Mouse (Mus musculus) cerebellum, adult 11 months (tissue): ENCODE data around the gene Lrrfip1.

ENCODE experiments used
- DNase-seq: peaks from one replicate; pipeline ENCODE4 v3.0.0; 2022

Lrrfip1 gene

GRCm38 (mm10) chr1:91057311-91058245 is 59.0 kb downstream of the Lrrfip1 start:
- no peak for DNase-seq

DNA sequence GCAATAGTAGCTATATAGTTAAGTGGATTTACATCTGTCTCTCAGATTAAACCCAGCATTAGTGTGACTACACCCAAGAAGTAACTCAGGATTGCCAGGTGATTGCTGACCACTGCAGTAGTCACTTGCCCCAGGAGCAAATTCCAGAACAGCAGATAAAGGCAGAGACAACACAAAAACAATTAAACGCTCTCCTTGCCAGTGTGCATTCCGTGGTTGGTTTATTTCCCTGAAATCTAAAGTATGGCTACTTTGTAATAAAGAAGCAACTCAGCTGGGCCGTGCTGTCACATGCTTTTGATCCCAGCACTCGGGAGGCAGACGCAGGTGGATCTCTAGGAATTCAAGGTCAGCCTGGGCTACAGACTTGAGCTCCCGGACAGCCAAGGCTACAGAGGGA is 59.7 kb downstream of the Lrrfip1 start:
- DNase-seq: no peak

- DNase-seq: no peak
Measured at GRCm38 (mm10) chr1:91059792-91060604, 61.5 kb downstream of the Lrrfip1 start.

DNA sequence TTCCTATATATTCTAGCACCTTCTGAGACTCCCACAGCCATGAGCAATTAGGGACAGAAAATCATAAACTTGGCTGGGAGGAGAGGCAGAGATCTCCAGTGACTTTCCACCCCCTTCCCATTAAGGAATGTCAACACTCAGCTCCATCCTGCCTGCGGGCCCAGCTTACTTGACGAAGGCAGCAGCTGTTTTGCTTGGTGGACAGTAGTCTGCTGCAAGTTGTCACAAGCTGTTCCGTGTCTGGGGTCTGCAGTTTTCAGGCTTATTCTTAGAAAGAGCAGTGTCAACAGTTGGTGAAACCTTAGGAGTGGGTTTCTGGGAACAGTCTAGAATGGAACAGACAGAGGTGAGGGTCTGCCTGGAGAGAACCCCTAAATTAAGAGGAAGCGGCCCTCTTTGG is 62.6 kb downstream of the Lrrfip1 start:
- no peak for DNase-seq

GRCm38 (mm10) chr1:91062363-91062762 is 63.8 kb downstream of the Lrrfip1 start:
- DNase-seq: no peak

- no peak for DNase-seq
Measured at GRCm38 (mm10) chr1:91064053-91064452, 65.5 kb downstream of the Lrrfip1 start.

DNA sequence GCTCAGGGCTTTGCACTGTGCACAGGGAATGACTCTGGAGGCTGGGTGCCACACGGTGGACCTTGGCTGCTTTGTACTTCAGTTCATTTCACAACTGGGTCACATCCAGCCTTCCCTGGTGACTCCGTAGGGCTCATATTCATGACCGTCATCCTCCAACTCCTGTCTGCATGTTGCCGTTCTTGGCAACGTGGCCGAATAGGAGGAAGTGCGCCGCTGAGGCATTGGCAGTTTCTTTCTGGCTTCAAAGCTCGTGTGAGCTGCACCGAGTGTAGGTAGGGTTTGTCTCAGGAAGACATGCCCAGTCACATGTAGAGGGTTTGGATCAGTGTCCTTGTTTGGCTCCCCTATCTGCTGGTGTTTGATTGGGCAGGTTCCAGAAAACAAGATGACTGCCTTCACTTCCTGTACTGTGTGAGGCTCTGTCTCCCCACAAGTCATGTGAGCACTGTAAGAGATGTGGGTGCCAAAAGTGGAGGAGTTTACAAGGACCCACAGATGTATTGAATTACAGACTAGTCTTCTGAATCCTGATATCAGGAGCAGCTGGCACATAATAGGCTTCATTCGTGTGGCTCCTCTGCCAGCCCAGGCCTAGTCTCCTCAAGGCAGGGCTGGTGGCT is 66.5 kb downstream of the Lrrfip1 start:
- DNase-seq: no peak

DNA sequence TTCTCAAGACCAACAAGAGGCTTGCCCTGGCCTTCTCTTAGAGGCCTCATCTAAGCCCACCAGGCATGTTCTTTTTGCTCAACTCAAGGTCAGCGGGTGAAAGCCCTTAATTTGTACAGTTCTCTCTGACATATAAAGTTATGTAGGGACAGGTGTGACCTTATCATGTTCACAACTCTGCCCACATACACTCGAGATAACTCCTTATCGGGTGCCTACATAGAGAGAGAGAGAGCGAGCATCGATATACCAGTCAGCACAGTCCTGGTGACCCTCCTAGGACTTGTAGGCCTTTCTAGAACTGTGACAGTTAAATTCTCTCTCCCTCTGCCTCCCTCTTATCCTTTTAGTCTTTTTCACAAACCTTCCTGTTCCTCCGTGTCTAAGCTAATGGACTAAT is 67.5 kb downstream of the Lrrfip1 start:
- no peak for DNase-seq

DNA sequence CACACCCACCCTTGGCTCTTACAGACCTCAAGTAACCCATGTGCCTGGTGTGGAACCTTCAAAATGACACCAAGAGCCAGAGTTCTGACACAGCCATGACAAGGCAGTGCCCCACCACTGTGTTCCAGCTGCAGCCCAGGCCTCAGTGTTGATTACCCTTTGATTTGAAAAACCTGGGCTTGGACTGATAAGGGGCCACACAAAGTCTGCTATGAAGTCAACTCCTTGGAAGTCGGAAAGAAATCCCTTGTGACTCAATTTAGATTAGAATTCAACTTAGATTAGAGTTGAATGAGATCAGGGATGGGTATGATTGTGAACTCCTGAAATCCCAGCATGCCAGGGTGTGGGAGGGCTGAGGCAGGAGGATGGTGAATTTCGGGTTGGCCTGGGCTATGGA is 68.1 kb downstream of the Lrrfip1 start:
- no peak for DNase-seq

- no peak for DNase-seq
Measured at GRCm38 (mm10) chr1:91067716-91068115, 69.2 kb downstream of the Lrrfip1 start.

- no peak for DNase-seq
Measured at GRCm38 (mm10) chr1:91069575-91069974, 71.0 kb downstream of the Lrrfip1 start.

GRCm38 (mm10) chr1:91070547-91070946 is 72.0 kb downstream of the Lrrfip1 start:
- DNase-seq: no peak

GRCm38 (mm10) chr1:91071671-91072290 is 73.2 kb downstream of the Lrrfip1 start:
- DNase-seq: no peak

- DNase-seq: no peak
Measured at GRCm38 (mm10) chr1:91076946-91077345, 78.4 kb downstream of the Lrrfip1 start.

- no peak for DNase-seq
Measured at GRCm38 (mm10) chr1:91077456-91077855, 78.9 kb downstream of the Lrrfip1 start.

GRCm38 (mm10) chr1:91077980-91078379 is 79.4 kb downstream of the Lrrfip1 start:
- DNase-seq: no peak

- DNase-seq: no peak
Measured at GRCm38 (mm10) chr1:91079740-91080422, 81.3 kb downstream of the Lrrfip1 start.

DNA sequence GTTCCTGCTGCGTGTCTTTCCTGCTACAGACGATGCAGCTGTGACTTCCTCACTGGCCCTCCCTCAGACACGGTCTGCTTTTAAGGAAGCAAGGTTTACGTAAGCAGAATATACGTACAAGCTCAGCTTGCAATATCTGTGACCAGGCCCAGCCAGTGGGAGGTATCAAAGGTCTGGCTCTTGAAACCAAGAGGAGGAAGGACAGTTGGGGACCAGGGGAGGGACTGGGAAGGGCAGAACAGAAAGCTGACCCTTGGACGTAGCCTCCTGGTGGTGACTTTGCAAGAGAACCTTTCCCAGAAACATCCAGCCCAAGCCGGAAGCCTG is 81.8 kb downstream of the Lrrfip1 start:
- no peak for DNase-seq

- no peak for DNase-seq
Measured at GRCm38 (mm10) chr1:91084374-91084773, 85.8 kb downstream of the Lrrfip1 start.

DNA sequence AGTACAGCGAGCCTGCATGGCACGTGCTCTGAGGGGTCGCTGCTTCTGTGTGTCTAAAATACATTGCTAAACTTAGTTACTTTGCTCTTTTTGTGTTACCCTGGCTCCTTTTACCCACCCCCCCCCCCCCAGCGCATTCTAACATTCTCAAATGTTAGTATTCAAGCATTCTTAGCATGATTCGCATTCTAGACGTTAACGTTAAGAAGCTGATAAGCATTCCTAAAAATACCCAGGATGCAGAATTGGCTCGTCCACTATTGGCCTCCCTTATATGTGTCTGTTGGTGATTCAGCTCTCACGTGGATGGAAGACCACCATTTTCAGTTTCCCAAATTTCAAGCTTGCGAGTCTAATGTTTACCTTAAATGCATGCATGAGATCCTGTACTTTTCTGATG is 86.5 kb downstream of the Lrrfip1 start:
- no peak for DNase-seq

GRCm38 (mm10) chr1:91085686-91086085 is 87.1 kb downstream of the Lrrfip1 start:
- DNase-seq: no peak

- no peak for DNase-seq
Measured at GRCm38 (mm10) chr1:91086325-91086724, 87.8 kb downstream of the Lrrfip1 start.

DNA sequence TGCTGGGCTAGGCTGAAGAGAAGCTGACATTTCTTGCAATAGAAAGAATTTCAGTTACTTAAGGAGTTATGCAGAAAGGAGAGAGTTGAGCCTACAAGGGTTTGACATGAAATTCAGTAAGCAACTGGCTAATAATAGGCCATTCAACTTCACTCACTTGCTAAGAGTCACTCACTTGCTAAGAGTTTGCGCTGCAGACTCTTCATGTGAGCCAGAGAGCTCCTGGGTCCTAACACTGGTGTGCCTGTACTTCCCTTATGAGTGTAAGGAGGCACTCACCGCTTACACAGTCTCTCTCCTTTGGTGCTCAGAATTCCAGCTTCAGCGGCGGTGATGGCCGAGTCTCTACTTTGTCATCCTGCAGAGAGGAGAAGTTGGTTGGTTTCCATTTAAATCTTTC is 88.2 kb downstream of the Lrrfip1 start:
- DNase-seq: no peak
